Mouse (Mus musculus) thymus, adult 2 months (tissue): ENCODE data around the gene Klk1b3.
"Not testable (repeated sequence)": the region's sequence is repeated elsewhere in the genome, so short reads cannot be mapped to it uniquely, and the experiment has no call there.

Experiments used
- CTCF ChIP-seq: fragments of 200-500 bp; IDR thresholded peaks from 2 replicates; pipeline ENCODE4 v1.5.1; 2012; ENCODE audit warnings: mild to moderate bottlenecking, control low read depth, low read length, moderate library complexity, borderline replicate concordance; ENCODE audit not compliant: control insufficient read depth, poor library complexity, insufficient read depth; ENCODE audit errors: extremely low read depth
- POLR2A ChIP-seq: fragments of 200-500 bp; IDR thresholded peaks from 2 replicates; pipeline ENCODE4 v1.6.1; 2012; ENCODE audit warnings: mild to moderate bottlenecking, low read length, control low read depth, moderate library complexity; ENCODE audit not compliant: control insufficient read depth, poor library complexity, insufficient read depth; ENCODE audit errors: extremely low read depth

DNA sequence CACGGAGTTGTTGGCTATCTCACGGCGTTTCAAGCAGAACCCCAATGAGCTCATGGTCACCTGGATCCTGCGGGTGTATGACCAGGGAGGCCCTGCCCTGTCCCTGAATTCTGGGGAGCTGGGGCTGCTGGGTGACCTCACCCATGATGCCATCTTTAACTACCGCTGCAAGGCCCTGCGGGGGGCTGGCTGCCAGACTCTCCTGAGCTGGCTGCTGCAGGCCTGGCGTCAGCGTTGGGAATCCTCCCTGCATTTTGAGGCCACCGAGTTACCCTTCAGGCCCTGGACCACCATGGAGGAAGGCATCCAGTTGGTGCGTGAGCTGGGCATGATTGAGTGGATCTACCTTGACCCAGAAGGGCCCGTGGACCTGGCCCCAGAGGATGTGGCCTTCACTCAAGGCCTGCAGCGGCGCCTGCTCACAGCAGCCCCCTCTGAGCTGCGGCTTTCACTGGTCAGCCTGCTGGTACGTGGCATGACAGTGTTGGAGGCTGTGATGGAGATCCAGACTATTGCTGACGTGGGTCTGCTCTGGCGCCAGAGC is 52.8 kb downstream of the Klk1b3 start:
- not testable (repeated sequence) for TF ChIP-seq CTCF, POLR2A
